Mouse (Mus musculus) heart, embryonic 10.5 days (tissue): ENCODE measurements around the gene Vamp2. TPM values are rescaled to one million over a fixed set of nuclear protein-coding genes. Genes with fewer than 3 reads are reported as not detected.

ENCODE experiments used
- DNase-seq: peaks from one replicate; pipeline ENCODE4 v3.0.0-alpha.2; 2017; ENCODE audit warnings: low spot score
- H3K27ac ChIP-seq: fragments of 300-500 bp; sonication (generic); 2 replicates; pipeline ENCODE4 v1.5.1; 2016; ENCODE audit warnings: mild to moderate bottlenecking
- H3K27me3 ChIP-seq: fragments of 300-500 bp; sonication (generic); 2 replicates; pipeline ENCODE4 v1.6.1; 2016; ENCODE audit warnings: mild to moderate bottlenecking; ENCODE audit not compliant: poor library complexity, insufficient read depth, severe bottlenecking
- H3K36me3 ChIP-seq: fragments of 300-500 bp; sonication (generic); 2 replicates; pipeline ENCODE4 v1.6.1; 2016; ENCODE audit warnings: mild to moderate bottlenecking, moderate library complexity
- H3K4me1 ChIP-seq: fragments of 300-500 bp; sonication (generic); 2 replicates; pipeline ENCODE4 v1.6.1; 2016; ENCODE audit warnings: mild to moderate bottlenecking
- H3K4me3 ChIP-seq: fragments of 300-500 bp; sonication (generic); 2 replicates; pipeline ENCODE4 v1.5.1; 2016; ENCODE audit warnings: mild to moderate bottlenecking, moderate library complexity
- H3K9me3 ChIP-seq: fragments of 300-500 bp; sonication (generic); 2 replicates; pipeline ENCODE4 v1.6.1; 2016; ENCODE audit warnings: mild to moderate bottlenecking, moderate library complexity
- WGBS: fragments of 180-500 bp; shearing (Covaris S2); methylation state at CpG from one replicate; pipeline ENCODE4 v1.1.7; 2016; 5-methylcytosine and 5-hydroxymethylcytosine counted together
- polyA plus RNA-seq: library from polyadenylated mRNA; unstranded; fragments of >200 nt; fragmentation: Nextera tagmentation; extraction: Ambion mirVana; gene quantifications from 2 replicates; pipeline ENCODE4 v1.2.1, GENCODE M21; 2016

Vamp2 gene
- polyA plus RNA-seq, 1 experiment from 2014 or later: 85.8 TPM

- Histone ChIP-seq H3K9me3 (no peaks in the 10 kb centered on the region), H3K27me3 (no peaks in the 10 kb centered on the region), H3K27ac (peak overlapping the region; percentile 90), H3K4me1 (peaks cover 54% of the 10 kb centered on the region), H3K36me3 (peaks cover 54% of the 10 kb centered on the region), H3K4me3 (peak overlapping the region; percentile 73)
- 89% methylated on average over 20 of the region's 20 CpGs for WGBS
- DNase-seq: no peak
Measured at GRCm38 (mm10) chr11:69100639-69101360, 12.5 kb downstream of the Vamp2 start.

GRCm38 (mm10) chr11:69101604-69102402, 13.5 kb downstream of the Vamp2 start:
- Histone ChIP-seq H3K27ac (no peak overlapping the region), H3K9me3 (no peaks in the 10 kb centered on the region), H3K27me3 (no peaks in the 10 kb centered on the region), H3K36me3 (peaks cover 64% of the 10 kb centered on the region), H3K4me3 (no peak overlapping the region), H3K4me1 (peaks cover 44% of the 10 kb centered on the region)
- DNase-seq: no peak
- 84% methylated on average over 21 of the region's 21 CpGs for WGBS

GRCm38 (mm10) chr11:69102403-69102725, 14.1 kb downstream of the Vamp2 start:
- H3K4me3 ChIP-seq: no peak overlapping the region

GRCm38 (mm10) chr11:69103121-69103520, 14.8 kb downstream of the Vamp2 start:
- H3K4me1 ChIP-seq: peaks cover 36% of the 10 kb centered on the region
- H3K36me3 ChIP-seq: peaks cover 78% of the 10 kb centered on the region
- no peak for DNase-seq

More at GRCm38 (mm10) chr11:69102403-69102725, 14.1 kb downstream of the Vamp2 start:
- H3K36me3 ChIP-seq: peaks cover 70% of the 10 kb centered on the region
- H3K27ac ChIP-seq: no peak overlapping the region
- no peak for DNase-seq
- no peaks in the 10 kb centered on the region for H3K9me3 ChIP-seq
- H3K27me3 ChIP-seq: no peaks in the 10 kb centered on the region
- peaks cover 42% of the 10 kb centered on the region for H3K4me1 ChIP-seq
- WGBS: 94% methylated on average over 7 of the region's 7 CpGs

GRCm38 (mm10) chr11:69103531-69104435, 15.5 kb downstream of the Vamp2 start:
- H3K4me3 ChIP-seq: 0 out of 2 replicates have a peak overlapping the region, but pooled peaks have one; percentile 3
- WGBS: 85% methylated on average over 15 of the region's 15 CpGs
- no peaks in the 10 kb centered on the region for H3K9me3 ChIP-seq
- peaks cover 29% of the 10 kb centered on the region for H3K4me1 ChIP-seq
- DNase-seq: no peak
- peaks cover 84% of the 10 kb centered on the region for H3K36me3 ChIP-seq
- no peaks in the 10 kb centered on the region for H3K27me3 ChIP-seq
- H3K27ac ChIP-seq: no peak overlapping the region

More at GRCm38 (mm10) chr11:69103121-69103520, 14.8 kb downstream of the Vamp2 start:
- H3K4me3 ChIP-seq: no peak overlapping the region
- whole genome bisulfite sequencing: 94% methylated on average over 14 of the region's 14 CpGs
- H3K9me3 ChIP-seq: no peaks in the 10 kb centered on the region
- no peak overlapping the region for H3K27ac ChIP-seq
- no peaks in the 10 kb centered on the region for H3K27me3 ChIP-seq

GRCm38 (mm10) chr11:69104487-69104886, 16.2 kb downstream of the Vamp2 start:
- DNase-seq: no peak
- Histone ChIP-seq H3K27me3 (no peaks in the 10 kb centered on the region), H3K36me3 (peaks cover 91% of the 10 kb centered on the region), H3K4me3 (0 out of 2 replicates have a peak overlapping the region, but pooled peaks have one; percentile 3), H3K4me1 (peaks cover 28% of the 10 kb centered on the region), H3K27ac (no peak overlapping the region), H3K9me3 (no peaks in the 10 kb centered on the region)
- 90% methylated on average over 14 of the region's 14 CpGs for WGBS

- Histone ChIP-seq H3K27me3 (no peaks in the 10 kb centered on the region), H3K4me1 (peaks cover 24% of the 10 kb centered on the region), H3K36me3 (peaks cover 93% of the 10 kb centered on the region), H3K27ac (no peak overlapping the region), H3K4me3 (no peak overlapping the region), H3K9me3 (no peaks in the 10 kb centered on the region)
- WGBS: 84% methylated on average over 6 of the region's 6 CpGs
- DNase-seq: no peak
Measured at GRCm38 (mm10) chr11:69105227-69105626, 16.9 kb downstream of the Vamp2 start.

- Histone ChIP-seq H3K27me3 (no peaks in the 10 kb centered on the region), H3K36me3 (peaks cover 88% of the 10 kb centered on the region), H3K27ac (no peak overlapping the region), H3K4me1 (peaks cover 19% of the 10 kb centered on the region), H3K9me3 (no peaks in the 10 kb centered on the region), H3K4me3 (no peak overlapping the region)
- WGBS: 84% methylated on average over 2 of the region's 2 CpGs
- no peak for DNase-seq
Measured at GRCm38 (mm10) chr11:69105796-69106195, 17.5 kb downstream of the Vamp2 start.

- peaks cover 14% of the 10 kb centered on the region for H3K4me1 ChIP-seq
- H3K36me3 ChIP-seq: peaks cover 83% of the 10 kb centered on the region
- no peaks in the 10 kb centered on the region for H3K9me3 ChIP-seq
- H3K27me3 ChIP-seq: no peaks in the 10 kb centered on the region
- WGBS: 89% methylated on average over 11 of the region's 11 CpGs
- H3K27ac ChIP-seq: no peak overlapping the region
- 0 out of 2 replicates have a peak overlapping the region, but pooled peaks have one; percentile 5 for H3K4me3 ChIP-seq
- no peak for DNase-seq
Measured at GRCm38 (mm10) chr11:69106299-69106698, 18.0 kb downstream of the Vamp2 start.

- H3K4me3 ChIP-seq: 0 out of 2 replicates have a peak overlapping the region, but pooled peaks have one; percentile 9
- no peak overlapping the region for H3K27ac ChIP-seq
Measured at GRCm38 (mm10) chr11:69106842-69107241, 18.6 kb downstream of the Vamp2 start.

GRCm38 (mm10) chr11:69107676-69108075, 19.4 kb downstream of the Vamp2 start:
- Histone ChIP-seq H3K27ac (no peak overlapping the region), H3K4me1 (peaks cover 26% of the 10 kb centered on the region), H3K36me3 (peaks cover 69% of the 10 kb centered on the region), H3K9me3 (no peaks in the 10 kb centered on the region), H3K27me3 (no peaks in the 10 kb centered on the region), H3K4me3 (no peak overlapping the region)
- WGBS: 83% methylated on average over 11 of the region's 11 CpGs
- no peak for DNase-seq

More at GRCm38 (mm10) chr11:69106842-69107241, 18.6 kb downstream of the Vamp2 start:
- 87% methylated on average over 11 of the region's 11 CpGs for WGBS
- no peaks in the 10 kb centered on the region for H3K27me3 ChIP-seq
- H3K9me3 ChIP-seq: no peaks in the 10 kb centered on the region
- peaks cover 18% of the 10 kb centered on the region for H3K4me1 ChIP-seq
- peaks cover 78% of the 10 kb centered on the region for H3K36me3 ChIP-seq
- DNase-seq: no peak

GRCm38 (mm10) chr11:69108223-69108622, 19.9 kb downstream of the Vamp2 start:
- WGBS: 93% methylated on average over 9 of the region's 9 CpGs
- no peak overlapping the region for H3K27ac ChIP-seq
- no peaks in the 10 kb centered on the region for H3K27me3 ChIP-seq

More at GRCm38 (mm10) chr11:69108223-69108622, 19.9 kb downstream of the Vamp2 start:
- no peak overlapping the region for H3K4me3 ChIP-seq
- H3K4me1 ChIP-seq: peaks cover 26% of the 10 kb centered on the region
- H3K36me3 ChIP-seq: peaks cover 64% of the 10 kb centered on the region
- DNase-seq: no peak
- H3K9me3 ChIP-seq: no peaks in the 10 kb centered on the region
